Mouse (Mus musculus): Measurements from ENCODE around the gene Nudt3. TPM values are rescaled to one million over a fixed set of nuclear protein-coding genes. Genes with fewer than 3 reads are reported as not detected.

Nudt3 gene
- polyA plus RNA-seq, 1 experiment, result 68.4 TPM

DNA sequence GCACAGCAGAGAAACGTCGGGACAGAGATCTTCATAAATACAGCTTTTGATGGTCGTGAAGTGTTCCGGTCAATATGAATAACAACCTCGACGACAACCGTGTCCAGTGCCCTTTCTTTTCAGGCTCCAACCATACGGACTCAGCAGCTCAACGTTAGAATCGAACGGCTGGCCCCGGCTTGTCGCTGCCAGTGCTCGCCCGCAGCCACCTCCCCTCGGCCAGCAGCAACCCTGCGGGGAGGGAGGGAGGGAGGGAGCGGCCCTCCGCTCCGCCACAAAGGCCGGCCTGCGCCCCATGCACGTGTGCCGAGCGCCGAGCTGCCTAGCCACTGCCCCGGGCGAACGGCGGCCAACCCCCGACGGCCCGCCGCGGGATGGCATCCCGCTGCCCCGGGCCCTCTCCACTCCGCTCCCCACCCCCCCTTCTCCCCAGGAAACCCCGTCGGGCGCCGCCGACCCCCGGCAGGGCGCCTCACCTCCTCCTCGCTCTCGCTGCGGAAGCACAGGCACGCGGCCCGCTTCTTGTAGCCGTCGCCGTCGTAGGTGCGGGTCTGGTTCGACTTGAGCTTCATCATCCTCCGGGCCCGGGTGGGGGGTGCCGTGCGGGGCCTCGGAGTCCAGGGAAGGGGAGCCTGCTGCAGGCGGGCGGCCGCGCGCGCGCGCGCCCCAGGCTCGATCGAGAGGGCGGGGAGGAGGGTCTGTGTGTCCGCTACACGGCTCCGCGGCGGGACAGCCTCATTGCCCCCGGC, 510 bp downstream of the Nudt3 start:
- Histone ChIP-seq H3K27ac (replicated peaks; ENCODE audit: low read depth, low read length) (peak overlapping the region; percentile 63), H3K4me1 (ENCODE audit: control insufficient read depth, insufficient read depth, insufficient read length, low read length) (peaks cover 9% of the 10 kb centered on the region; the same call in 1 of the 2 replicates), H3K4me3 (ENCODE audit: insufficient read depth, low read depth, low read length) (peak overlapping the region; percentile 87)

DNA sequence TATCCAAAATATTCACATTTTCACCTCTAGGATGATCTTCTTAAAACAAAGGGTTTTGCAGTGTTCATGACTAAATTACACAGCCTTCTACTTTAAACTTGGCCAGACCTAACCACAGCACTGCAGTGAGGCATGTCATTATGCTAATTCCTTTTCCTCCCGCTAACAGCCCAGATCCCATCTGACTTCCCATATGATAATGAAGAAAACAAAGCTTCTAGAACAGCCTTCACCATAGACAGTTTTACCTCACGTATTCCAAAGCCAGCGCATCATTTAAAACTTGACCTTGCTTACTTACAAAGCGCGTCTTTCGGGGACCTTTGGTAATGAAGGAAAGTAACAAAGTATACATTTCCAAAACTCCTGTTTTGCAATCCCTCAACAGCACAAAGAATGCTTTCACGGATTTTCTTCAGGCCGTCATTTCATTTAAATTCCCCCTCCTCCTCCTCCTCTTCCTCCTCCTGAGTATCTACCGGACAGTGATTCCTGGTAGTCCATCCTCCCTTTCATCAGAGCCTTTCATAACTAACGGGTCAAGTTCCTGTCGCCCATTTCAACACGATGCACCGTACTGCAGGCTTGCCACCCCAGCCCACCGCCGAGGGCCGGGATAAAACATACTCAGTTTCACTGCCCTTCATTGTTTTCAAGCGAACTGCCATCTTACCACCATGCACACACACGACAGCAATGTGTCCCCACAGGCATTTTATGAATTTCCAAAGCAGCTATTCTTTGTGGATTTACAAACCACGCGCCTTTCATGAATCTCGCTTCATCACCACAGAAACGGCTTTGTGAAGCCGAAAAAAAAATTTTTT, 1.4 kb downstream of the Nudt3 start:
- H3K4me1 ChIP-seq (ENCODE audit: control insufficient read depth, insufficient read depth, insufficient read length, low read length), result peaks cover 10% of the 10 kb centered on the region
- peak overlapping the region; percentile 87 for H3K4me3 ChIP-seq (ENCODE audit: insufficient read depth, low read depth, low read length)
- no peak overlapping the region for H3K27ac ChIP-seq (replicated peaks; ENCODE audit: low read depth, low read length)

DNA sequence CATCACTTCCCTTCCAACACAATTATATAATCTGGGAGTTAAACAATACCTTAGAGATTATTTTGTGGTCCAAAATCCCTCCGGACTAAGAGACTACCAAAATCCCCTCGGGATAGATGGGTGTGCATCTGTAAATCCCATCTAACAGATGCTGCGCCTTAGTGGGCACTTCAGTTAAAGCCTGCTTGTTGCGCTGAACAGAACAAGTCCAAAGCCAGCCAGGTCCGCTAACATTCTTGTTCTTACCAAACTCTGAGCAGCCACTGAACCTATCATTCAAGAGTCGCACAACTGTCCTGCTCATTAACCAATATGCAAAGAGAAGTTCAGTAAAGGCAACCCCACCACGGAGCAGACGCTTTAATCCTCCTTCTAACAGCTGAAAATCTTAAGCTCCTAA, 2.1 kb downstream of the Nudt3 start:
- Histone ChIP-seq H3K4me1 (ENCODE audit: control insufficient read depth, insufficient read depth, insufficient read length, low read length) (peaks cover 10% of the 10 kb centered on the region), H3K27ac (replicated peaks; ENCODE audit: low read depth, low read length) (no peak overlapping the region), H3K4me3 (ENCODE audit: insufficient read depth, low read depth, low read length) (no peak overlapping the region)

DNA sequence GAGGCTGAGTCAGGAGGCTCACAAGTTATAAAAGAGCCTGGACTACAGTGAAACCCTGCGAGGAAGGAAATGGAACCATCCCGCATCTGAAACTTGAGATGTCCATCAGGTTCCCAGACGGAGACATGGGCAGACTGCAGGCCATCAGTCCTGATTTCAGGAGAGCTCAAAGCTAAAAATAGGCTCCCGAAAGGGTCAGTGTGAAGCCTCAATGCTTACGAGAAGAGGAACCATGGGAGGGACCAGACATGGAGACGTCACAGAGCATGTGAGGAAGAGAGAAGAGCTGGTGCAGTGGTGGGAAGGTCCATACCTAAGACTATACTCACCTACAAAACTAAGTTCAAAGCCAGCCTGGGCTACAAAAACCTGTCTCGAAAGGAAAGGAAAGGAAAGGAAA, 7.9 kb downstream of the Nudt3 start:
- no peak overlapping the region for H3K27ac ChIP-seq (replicated peaks; ENCODE audit: low read depth, low read length)
- H3K4me3 ChIP-seq (ENCODE audit: insufficient read depth, low read depth, low read length), result no peak overlapping the region
- peaks cover 14% of the 10 kb centered on the region for H3K4me1 ChIP-seq (ENCODE audit: control insufficient read depth, insufficient read depth, insufficient read length, low read length)

DNA sequence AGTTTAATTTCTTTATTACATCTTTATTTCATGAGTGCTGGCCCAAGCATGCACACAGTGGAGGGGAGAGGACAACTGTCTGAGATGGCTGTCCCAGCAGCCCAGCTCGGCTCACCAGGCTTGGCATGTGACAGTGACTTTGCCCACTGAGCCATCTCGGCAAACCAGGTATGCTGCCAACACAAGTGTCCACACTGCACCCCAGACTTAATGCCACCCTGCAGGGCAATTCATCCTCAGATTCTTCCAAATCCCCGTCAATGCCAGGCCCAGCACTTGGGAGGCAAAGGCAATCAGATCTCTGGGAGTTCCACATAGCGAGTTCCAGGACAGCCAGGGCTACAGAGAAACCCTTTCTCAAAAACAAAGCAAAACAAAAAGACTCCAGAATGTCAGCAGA, 10.3 kb downstream of the Nudt3 start:
- H3K4me1 ChIP-seq (ENCODE audit: control insufficient read depth, insufficient read depth, insufficient read length, low read length), result peaks cover 14% of the 10 kb centered on the region
- no peak overlapping the region for H3K27ac ChIP-seq (replicated peaks; ENCODE audit: low read depth, low read length)
- H3K4me3 ChIP-seq (ENCODE audit: insufficient read depth, low read depth, low read length), result no peak overlapping the region

DNA sequence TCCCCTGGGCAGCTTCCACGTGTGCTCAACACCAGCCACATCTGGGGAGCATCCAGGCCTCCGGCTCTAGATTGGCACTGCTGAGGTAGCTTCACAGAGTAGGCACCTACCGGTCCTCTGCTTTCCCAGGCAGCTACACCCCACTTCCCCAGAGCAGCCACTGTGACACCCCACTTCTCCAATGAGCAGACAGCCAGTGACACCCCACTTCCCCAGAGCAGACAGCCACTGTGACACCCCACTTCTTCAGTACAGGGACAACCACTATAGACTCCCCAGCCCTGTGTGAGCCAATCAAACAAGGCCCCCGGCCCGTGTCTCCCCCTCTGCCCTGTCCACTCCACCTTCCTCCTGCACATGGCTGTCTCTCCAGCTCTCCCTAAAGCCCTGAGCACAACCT, 11.3 kb downstream of the Nudt3 start:
- Histone ChIP-seq H3K4me3 (ENCODE audit: insufficient read depth, low read depth, low read length) (no peak overlapping the region), H3K4me1 (ENCODE audit: control insufficient read depth, insufficient read depth, insufficient read length, low read length) (peaks cover 11% of the 10 kb centered on the region), H3K27ac (replicated peaks; ENCODE audit: low read depth, low read length) (no peak overlapping the region)

DNA sequence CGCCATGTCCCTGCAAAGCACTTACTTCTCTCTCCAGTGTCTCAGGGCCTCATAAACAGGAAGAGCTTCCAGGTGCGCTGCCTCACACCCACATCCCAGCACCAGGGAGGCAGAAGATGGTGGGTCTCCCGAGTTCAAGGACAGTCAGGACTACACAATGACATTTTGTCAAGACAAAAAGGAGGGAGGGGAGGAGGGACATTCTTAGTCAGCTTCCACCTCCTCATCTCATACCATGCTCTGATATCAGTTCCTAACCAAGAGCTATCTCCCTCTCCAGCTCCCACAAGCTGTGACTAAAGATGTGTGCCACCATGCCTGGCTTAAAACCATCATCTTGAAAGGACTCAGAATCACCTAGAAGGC, 11.8 kb downstream of the Nudt3 start:
- H3K27ac ChIP-seq (replicated peaks; ENCODE audit: low read depth, low read length), result no peak overlapping the region
- no peak overlapping the region for H3K4me3 ChIP-seq (ENCODE audit: insufficient read depth, low read depth, low read length)
- H3K4me1 ChIP-seq (ENCODE audit: control insufficient read depth, insufficient read depth, insufficient read length, low read length), result peaks cover 11% of the 10 kb centered on the region

DNA sequence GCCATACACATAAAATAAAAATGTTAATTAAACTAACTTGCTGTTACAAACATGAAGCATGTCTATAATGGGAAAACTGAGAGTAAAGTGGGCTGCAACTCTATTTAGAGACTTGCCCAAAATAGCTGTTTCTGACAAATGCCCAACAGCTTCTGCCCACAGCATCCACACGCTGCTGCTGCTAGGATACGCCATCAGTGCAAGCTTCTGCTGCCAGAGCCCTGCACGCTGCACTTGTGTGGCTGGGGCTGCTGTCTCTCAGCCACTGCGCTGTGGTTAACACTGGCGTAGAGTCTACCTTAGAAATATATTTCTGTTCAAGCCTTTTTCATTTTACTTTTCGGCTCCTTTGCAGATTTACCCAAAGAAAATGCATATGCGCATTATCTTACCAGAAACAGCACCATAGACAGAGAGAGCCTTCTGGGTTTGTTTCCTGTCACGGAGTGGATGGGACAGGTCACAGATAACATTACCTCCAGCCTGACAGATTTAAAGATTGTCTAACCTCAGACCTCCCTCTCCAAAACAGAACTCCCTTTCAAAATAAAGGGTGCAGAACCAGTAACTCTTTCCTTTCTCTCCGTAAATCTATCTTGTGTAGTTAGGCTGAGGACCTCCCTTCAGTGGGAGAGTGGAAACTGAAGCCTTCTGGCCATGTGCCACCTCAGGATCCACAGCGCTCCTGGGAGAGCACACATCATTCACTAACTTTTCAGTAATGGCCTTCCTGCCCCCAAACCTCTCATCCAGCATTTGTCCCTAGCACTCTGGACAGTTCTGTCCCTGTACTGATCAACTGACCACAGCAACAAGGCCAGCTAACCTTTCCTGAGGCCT, 12.4 kb downstream of the Nudt3 start:
- Histone ChIP-seq H3K4me1 (ENCODE audit: control insufficient read depth, insufficient read depth, insufficient read length, low read length) (peaks cover 11% of the 10 kb centered on the region), H3K27ac (replicated peaks; ENCODE audit: low read depth, low read length) (no peak overlapping the region)

DNA sequence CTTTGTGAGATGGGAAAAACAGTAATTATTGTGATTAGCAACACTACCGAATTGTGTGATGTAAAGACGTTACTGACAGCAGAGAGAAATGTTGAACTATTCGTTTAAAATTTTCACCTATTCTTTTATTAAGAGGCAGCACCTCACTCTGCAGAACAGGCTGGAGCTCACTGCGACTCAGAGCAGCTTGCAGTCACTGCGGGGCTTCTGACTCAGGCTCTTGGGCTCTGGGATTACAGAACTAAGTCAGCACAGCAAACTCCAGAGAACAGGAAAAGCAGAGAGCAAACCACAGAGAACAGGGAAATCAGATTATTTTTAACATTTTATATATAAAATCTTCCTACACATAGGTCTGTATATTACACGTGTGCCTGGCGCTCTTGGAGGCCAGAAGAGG, 13.7 kb downstream of the Nudt3 start:
- peaks cover 12% of the 10 kb centered on the region for H3K4me1 ChIP-seq (ENCODE audit: control insufficient read depth, insufficient read depth, insufficient read length, low read length)
- H3K4me3 ChIP-seq (ENCODE audit: insufficient read depth, low read depth, low read length), result no peak overlapping the region
- H3K27ac ChIP-seq (replicated peaks; ENCODE audit: low read depth, low read length), result no peak overlapping the region

More for the DNA sequence above, 12.4 kb downstream of the Nudt3 start:
- H3K4me3 ChIP-seq (ENCODE audit: insufficient read depth, low read depth, low read length), result no peak overlapping the region

DNA sequence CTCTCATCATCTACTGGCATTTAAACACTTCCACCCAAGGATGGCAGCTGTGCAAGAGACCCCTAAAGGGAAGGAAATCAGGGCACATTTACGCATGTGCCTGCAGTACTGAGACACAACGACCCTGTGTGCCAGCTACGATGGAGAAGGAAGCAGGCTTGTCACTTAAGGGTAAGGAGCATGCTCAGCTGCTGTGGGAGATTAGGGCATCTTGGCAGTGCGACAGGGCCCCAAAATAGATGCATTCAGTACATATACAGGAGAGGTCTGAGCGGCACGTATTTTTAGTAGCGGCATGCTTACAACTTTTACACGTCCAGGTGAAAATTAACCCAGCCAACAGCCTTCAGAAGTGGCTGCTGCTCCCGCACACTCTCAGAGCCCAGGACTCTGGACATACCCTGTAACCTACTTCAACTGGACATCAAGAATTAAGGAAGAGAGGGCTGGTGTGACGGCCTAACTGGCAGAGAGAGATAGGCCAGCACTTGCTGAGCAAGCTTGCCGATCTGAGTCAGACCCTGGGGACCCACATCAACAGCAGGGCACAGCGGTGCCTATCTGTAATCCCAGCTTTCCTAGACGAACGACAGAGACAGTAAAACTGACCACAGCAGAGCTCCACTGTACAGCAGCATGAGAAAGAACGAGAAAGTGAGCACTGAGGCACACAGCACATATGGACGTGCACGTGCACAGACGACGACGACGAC, 19.6 kb downstream of the Nudt3 start:
- Histone ChIP-seq H3K4me1 (ENCODE audit: control insufficient read depth, insufficient read depth, insufficient read length, low read length) (peaks cover 26% of the 10 kb centered on the region), H3K4me3 (ENCODE audit: insufficient read depth, low read depth, low read length) (no peak overlapping the region), H3K27ac (replicated peaks; ENCODE audit: low read depth, low read length) (no peak overlapping the region)

DNA sequence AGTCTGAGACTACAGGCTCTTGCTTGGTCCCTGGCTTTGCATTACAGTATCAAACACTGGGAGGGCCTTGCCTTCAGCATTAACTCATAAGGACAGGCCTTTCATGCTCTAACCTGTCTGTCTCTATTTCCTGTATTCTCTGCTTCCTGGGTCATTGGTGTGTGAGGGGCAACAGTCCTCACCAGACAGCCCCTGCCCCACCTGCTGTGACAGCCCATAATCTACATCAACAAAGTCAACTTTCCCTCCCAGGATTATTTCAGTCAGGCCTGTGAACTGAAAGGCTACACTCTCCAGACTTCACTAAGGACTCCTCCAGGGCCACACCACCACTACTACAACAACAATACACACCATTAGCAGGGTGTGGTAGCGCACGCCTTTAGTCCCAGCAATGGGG, 20.3 kb downstream of the Nudt3 start:
- H3K4me1 ChIP-seq (ENCODE audit: control insufficient read depth, insufficient read depth, insufficient read length, low read length), result peaks cover 26% of the 10 kb centered on the region
- no peak overlapping the region for H3K27ac ChIP-seq (replicated peaks; ENCODE audit: low read depth, low read length)
- no peak overlapping the region for H3K4me3 ChIP-seq (ENCODE audit: insufficient read depth, low read depth, low read length)

DNA sequence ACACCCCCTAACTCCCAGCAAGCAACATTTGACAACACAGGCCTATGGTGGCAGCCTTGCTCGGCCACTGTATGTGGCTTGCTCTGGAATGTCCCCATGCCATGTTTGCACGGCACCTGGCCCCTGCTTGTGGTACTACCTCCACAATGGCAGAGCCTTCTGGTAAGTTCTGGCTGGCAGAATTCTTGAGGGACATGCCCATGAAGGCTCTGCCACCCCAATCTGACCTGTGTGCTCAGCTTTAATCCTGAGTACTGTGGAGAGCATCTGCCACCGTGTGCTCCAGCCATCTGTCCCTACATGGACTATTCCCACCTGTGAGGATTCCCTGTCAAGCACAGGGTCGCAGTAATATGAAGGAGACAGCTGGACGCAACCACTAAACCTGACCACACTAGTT, 22.4 kb downstream of the Nudt3 start:
- Histone ChIP-seq H3K4me1 (ENCODE audit: control insufficient read depth, insufficient read depth, insufficient read length, low read length) (peaks cover 26% of the 10 kb centered on the region), H3K27ac (replicated peaks; ENCODE audit: low read depth, low read length) (no peak overlapping the region), H3K4me3 (ENCODE audit: insufficient read depth, low read depth, low read length) (no peak overlapping the region)

DNA sequence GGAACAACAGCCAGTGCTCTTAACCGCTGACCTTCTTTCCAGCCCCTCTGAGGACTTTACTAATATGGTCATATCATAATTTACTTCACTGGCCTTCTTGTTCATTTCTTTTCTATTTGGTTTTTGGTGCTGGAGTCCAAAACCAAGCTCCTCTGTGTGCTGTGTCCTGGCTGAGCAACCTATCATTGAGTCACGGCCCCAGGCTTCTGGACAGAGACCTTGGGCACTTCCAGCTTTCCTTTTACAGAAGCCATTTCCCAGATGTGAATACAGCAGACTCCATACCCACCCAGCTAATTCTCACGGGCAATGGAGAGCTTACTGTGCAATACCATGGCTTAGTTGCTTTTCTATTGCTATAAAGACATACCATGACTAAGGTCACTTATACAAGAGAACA, 23.0 kb downstream of the Nudt3 start:
- H3K27ac ChIP-seq (replicated peaks; ENCODE audit: low read depth, low read length), result no peak overlapping the region
- H3K4me1 ChIP-seq (ENCODE audit: control insufficient read depth, insufficient read depth, insufficient read length, low read length), result peaks cover 28% of the 10 kb centered on the region
- no peak overlapping the region for H3K4me3 ChIP-seq (ENCODE audit: insufficient read depth, low read depth, low read length)

DNA sequence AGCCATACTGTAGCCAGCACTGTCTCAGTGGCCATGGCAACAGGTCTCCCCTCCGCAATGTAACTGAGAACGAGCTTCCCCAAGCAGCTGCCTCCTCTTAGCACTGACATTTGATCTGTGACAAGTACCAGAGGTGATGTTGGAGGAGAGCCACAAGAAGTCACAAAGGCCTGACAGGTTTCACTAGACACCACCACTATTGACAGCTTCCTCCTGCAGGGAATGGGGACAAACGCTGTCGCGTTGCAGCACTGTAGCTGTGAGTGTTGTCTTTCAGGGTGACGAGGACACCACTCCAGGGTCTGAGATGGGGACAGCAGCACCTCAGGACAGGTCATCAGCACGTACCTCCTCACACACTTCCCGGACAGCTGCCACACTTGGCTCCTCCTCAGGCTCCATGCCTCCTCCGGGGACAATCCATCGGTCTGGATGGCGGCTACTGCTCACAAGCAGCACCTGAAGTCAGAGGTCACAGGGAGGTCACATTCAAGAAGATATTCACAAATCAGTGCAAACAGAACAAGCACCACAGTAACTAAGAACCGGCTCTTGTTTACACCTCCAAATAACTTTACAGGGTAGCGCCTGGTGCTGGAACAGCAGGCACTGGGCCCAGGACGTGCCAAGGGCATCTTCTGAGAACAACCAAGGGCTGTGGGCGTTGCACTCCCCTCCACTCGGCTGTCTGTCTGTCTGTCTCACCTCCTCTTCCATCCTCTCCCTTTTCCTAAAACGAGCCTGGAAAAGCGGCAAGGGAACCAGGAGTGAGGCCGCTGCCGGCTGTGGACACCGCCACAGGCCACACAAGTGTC, 26.7 kb downstream of the Nudt3 start:
- H3K27ac ChIP-seq (replicated peaks; ENCODE audit: low read depth, low read length), result no peak overlapping the region
- no peak overlapping the region for H3K4me3 ChIP-seq (ENCODE audit: insufficient read depth, low read depth, low read length)
- H3K4me1 ChIP-seq (ENCODE audit: control insufficient read depth, insufficient read depth, insufficient read length, low read length), result peaks cover 12% of the 10 kb centered on the region

All from brown adipose tissue, adult 24 weeks (tissue).